15 mouse cellular contexts compared by ENCODE assay signal in the genomic region with DNA sequence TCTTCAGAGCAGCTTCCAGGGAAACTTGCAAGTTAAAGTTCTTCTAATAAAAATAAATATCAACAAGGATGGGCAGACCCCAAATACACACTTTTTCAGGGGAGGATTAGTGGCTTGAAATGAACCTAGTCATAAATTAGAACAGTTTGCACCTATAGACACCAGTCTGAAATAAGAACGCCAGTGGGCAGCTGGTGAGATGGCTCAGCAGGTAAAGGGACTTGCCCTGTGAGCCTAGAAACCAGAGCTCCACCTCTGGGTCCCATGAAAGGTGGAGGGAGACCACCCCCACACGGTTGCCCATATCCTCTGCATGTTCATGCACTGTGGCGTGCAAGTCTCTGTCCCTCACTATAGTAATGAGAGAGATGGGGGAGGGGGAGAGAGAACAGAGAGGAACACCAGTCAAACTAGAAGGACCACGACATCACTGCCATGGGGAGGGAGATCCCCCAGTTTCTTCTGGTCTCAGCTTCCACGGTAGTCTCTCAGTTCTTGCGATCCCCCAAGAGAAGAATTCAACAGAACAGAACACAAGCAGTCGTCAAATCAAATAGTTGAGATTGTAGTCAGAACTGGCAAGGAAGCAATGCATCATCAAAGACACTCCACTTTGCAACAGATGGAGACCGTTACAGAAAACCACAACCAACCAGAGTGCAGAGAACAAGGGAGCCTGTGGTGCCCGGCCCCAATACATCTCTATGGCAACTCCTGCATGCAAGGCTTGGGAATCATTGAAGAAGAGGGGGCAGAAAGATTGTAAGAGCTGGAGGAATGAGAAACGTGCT. TPM values are rescaled to one million over a fixed set of nuclear protein-coding genes. Genes with fewer than 3 reads are reported as not detected.
DNase-seq lines count a peak whose midpoint lies in the region; ATAC-seq and TF ChIP-seq lines count a peak whose summit lies in the region.
"Had no signal": no experiment of that assay in that cellular context is flagged by ENCODE, and none has a peak within 500 bp of the region (broad histone marks: within the 10 kb centered on the region; RNA-seq: fewer than 3 reads in every experiment).

No protein-coding gene starts in this region.

- TF ChIP-seq RAD21 in CH12.LX (IDR thresholded peaks at IDR 0.05; ENCODE audit: low read depth, low read length): no peak; the same call in none of the 2 replicates

- no peak for TF ChIP-seq EP300 in CH12.LX (IDR thresholded peaks at IDR 0.05; ENCODE audit: low read length)

- TF ChIP-seq POLR2A in CH12.LX (IDR thresholded peaks at IDR 0.05; ENCODE audit: low read depth, low read length): no peak

- in situ Hi-C loops in CH12.LX (cut with MboI; ENCODE audit: low pct_ligation_motif_present, low pct_unique_long_range_greater_than_20kb, low sequenced_read_pairs): no loop called here

- dilution Hi-C loops in CH12.LX (cut with MboI; ENCODE audit: extremely low pct_ligation_motif_present, extremely low pct_unique_long_range_greater_than_20kb, low sequenced_read_pairs): no loop called here

- no peaks in the 10 kb centered on the region for H3K36me3 ChIP-seq in CH12.LX (replicated peaks in 1 of 2; ENCODE audit: control insufficient read depth in 1 of 2, insufficient read depth in 1 of 2, low read length in 1 of 2)
- H3K36me3 ChIP-seq: limb, embryonic 13.5 days had no signal

- H3K27ac ChIP-seq in CH12.LX (ENCODE audit: insufficient read depth, low read depth): no peak overlapping the region
- H3K27ac ChIP-seq: limb, embryonic 13.5 days had no signal

- H3K79me2 ChIP-seq in CH12.LX (replicated peaks; ENCODE audit: control insufficient read depth, extremely low read depth, insufficient read depth, poor library complexity, severe bottlenecking): no peaks in the 10 kb centered on the region

- H3K4me2 ChIP-seq in CH12.LX (ENCODE audit: insufficient read depth, low read depth, poor library complexity, severe bottlenecking): 0 out of 2 replicates have a peak overlapping the region, but pooled peaks have one; percentile 8
- H3K4me2 ChIP-seq: heart, embryonic 11.5 days; limb, embryonic 13.5 days had no signal

- peak; percentile 38 for DNase-seq in layer of hippocampus, adult 11-12 months (ENCODE audit: low spot score)
- no peak for DNase-seq in layer of hippocampus, adult 9-10 months (ENCODE audit: low spot score)
- DNase-seq in CH12.LX (ENCODE audit: extremely low read depth): peak; percentile 63
- DNase-seq in thymus, postnatal 10 days (ENCODE audit: low spot score in 2 of 2): peak; percentile 49 to 53
- DNase-seq in kidney, adult 18-20 months: no peak
- no peak for DNase-seq in lung, postnatal 36 days
- no peak for DNase-seq in testis, postnatal 14 days (ENCODE audit: low spot score)
- DNase-seq: cerebellum, adult 2 months; embryo, embryonic 11 days; kidney, adult 8-10 months; liver, postnatal 0 days; right cerebral cortex, adult 18-20 months had no signal

- no peak overlapping the region for H3K9ac ChIP-seq in CH12.LX (ENCODE audit: insufficient read depth, low read depth)
- H3K9ac ChIP-seq: limb, embryonic 13.5 days; liver, postnatal 0 days had no signal

- no peak overlapping the region for H3K4me3 ChIP-seq in CH12.LX (replicated peaks in 1 of 3; ENCODE audit: low read depth in 2 of 3, low read length in 2 of 3, poor library complexity in 1 of 3)
- H3K4me3 ChIP-seq: limb, embryonic 13.5 days had no signal

- TF ChIP-seq CTCF in CH12.LX (conservative IDR thresholded peaks at IDR 0.05 in 1 of 2, IDR thresholded peaks at IDR 0.05 in 1 of 2; ENCODE audit: low read depth in 2 of 2, low read length in 2 of 2): no peak

- no peaks in the 10 kb centered on the region for H3K9me3 ChIP-seq in CH12.LX (replicated peaks; ENCODE audit: low read length)
- H3K9me3 ChIP-seq: limb, embryonic 13.5 days had no signal

- no peaks in the 10 kb centered on the region for H3K27me3 ChIP-seq in CH12.LX (replicated peaks)
- H3K27me3 ChIP-seq: limb, embryonic 13.5 days had no signal

- ATAC-seq in inflammation-experienced regulatory T-cells, adult 6 months: peak; percentile 42
- ATAC-seq: liver, postnatal 0 days had no signal

- peaks cover 3 to 27% of the 10 kb centered on the region in 2 experiments; a peak in 3 of 4 replicates for H3K4me1 ChIP-seq in CH12.LX (ENCODE audit: control insufficient read depth in 1 of 2, insufficient read depth in 2 of 2)
- H3K4me1 ChIP-seq: limb, embryonic 13.5 days had no signal

TF ChIP-seq in CH12.LX, 34 proteins besides CTCF, POLR2A, EP300 and RAD21:
- no peak for TF ChIP-seq ETS1 (conservative IDR thresholded peaks at IDR 0.05; ENCODE audit: low read depth, low read length)
TF ChIP-seq in CH12.LX: peak in this region for 0.

RNA-seq across cellular contexts. Expression of a gene that starts 22.5 kb away (rescaled TPM):
- total RNA-seq in CH12.LX (2012; rRNA removed): 0.04 and 0.25 TPM in 2 replicates
- 0.09 and 0.31 TPM in 2 replicates for total RNA-seq in CH12.LX (2014; rRNA removed)
- polyA plus RNA-seq in CH12.LX (2012; ENCODE audit: insufficient read length, low read depth): 0.17 and 0.31 TPM in 2 replicates
- polyA plus RNA-seq in inflammation-experienced regulatory T-cells, adult 6 months (2017; shearing (Covaris generic)): 10 to 100 TPM; 14.5 to 29.9 (median 27.1) TPM

RNA-seq across cellular contexts. Expression of a gene that starts 58.8 kb away (rescaled TPM):
- 136 and 166 TPM in 2 replicates for total RNA-seq in CH12.LX (2012; rRNA removed)
- 104 and 112 TPM in 2 replicates for total RNA-seq in CH12.LX (2014; rRNA removed)
- 74.9 and 79.8 TPM in 2 replicates for polyA plus RNA-seq in CH12.LX (2012; ENCODE audit: insufficient read length, low read depth)
- 10 to 100 TPM; 42.1 to 88.6 (median 50.8) TPM for polyA plus RNA-seq in inflammation-experienced regulatory T-cells, adult 6 months (2017; shearing (Covaris generic))

Comparison
In these comparisons a context has a peak if more than half of its experiments do, and no peak if none do; other contexts are left out.
1. DNase-seq: peak in layer of hippocampus, adult 11-12 months (single experiment), CH12.LX (single experiment) and thymus, postnatal 10 days (2 of 2); none in layer of hippocampus, adult 9-10 months (single experiment), kidney, adult 18-20 months (single experiment), lung, postnatal 36 days (single experiment) and testis, postnatal 14 days (single experiment).
2. RNA of a gene that starts 22.5 kb away (polyA plus RNA-seq): 14.5 to 29.9 TPM in inflammation-experienced regulatory T-cells, adult 6 months; 0.17 to 0.31 TPM in CH12.LX; every median in the first group is over 10 times any median in the second.